Mouse (Mus musculus) hindbrain, embryonic 11.5 days (tissue): ENCODE results near the gene Saa1. TPM values are rescaled to one million over a fixed set of nuclear protein-coding genes. Genes with fewer than 3 reads are reported as not detected.
"Not testable (repeated sequence)": the region's sequence is repeated elsewhere in the genome, so short reads cannot be mapped to it uniquely, and the experiment has no call there.

Experiments used
- ATAC-seq: fragments of 200-750 bp; cut with Nextera tagmentation; 2 replicates; pipeline ENCODE4 v1.8.0; 2017; ENCODE audit warnings: mild to moderate bottlenecking, moderate TSS enrichment, moderate library complexity; ENCODE audit not compliant: low FRiP score
- DNase-seq: peaks from one replicate; pipeline ENCODE4 v3.0.0-alpha.2; 2015; ENCODE audit warnings: low spot score
- H3K27ac ChIP-seq: fragments of 300-500 bp; sonication (generic); 2 replicates; pipeline ENCODE4 v1.5.1; 2014; ENCODE audit warnings: mild to moderate bottlenecking, low read depth, low read length
- H3K27me3 ChIP-seq: fragments of 300-500 bp; sonication (generic); 2 replicates; pipeline ENCODE4 v1.6.1; 2014; ENCODE audit warnings: mild to moderate bottlenecking, low read length, moderate library complexity, mixed read lengths; ENCODE audit not compliant: control insufficient read depth, insufficient read depth
- H3K36me3 ChIP-seq: fragments of 300-500 bp; sonication (generic); 2 replicates; pipeline ENCODE4 v1.6.1; 2014; ENCODE audit warnings: mild to moderate bottlenecking, low read length, moderate library complexity, mixed read lengths; ENCODE audit not compliant: control insufficient read depth, insufficient read depth
- H3K4me1 ChIP-seq: fragments of 300-500 bp; sonication (generic); replicated peaks from 2 replicates; pipeline ENCODE4 v1.6.1; 2014; ENCODE audit warnings: low read length, mixed read lengths; ENCODE audit not compliant: control insufficient read depth, insufficient read depth
- H3K4me2 ChIP-seq: fragments of 300-500 bp; sonication (generic); replicated peaks from 2 replicates; pipeline ENCODE4 v1.6.1; 2014; ENCODE audit warnings: mild to moderate bottlenecking, low read depth, low read length
- H3K4me3 ChIP-seq: fragments of 300-500 bp; sonication (generic); 2 replicates; pipeline ENCODE4 v1.5.1; 2014; ENCODE audit warnings: low read depth, low read length
- H3K9ac ChIP-seq: fragments of 300-500 bp; sonication (generic); 2 replicates; pipeline ENCODE4 v1.6.1; 2014; ENCODE audit warnings: low read depth, low read length
- H3K9me3 ChIP-seq: fragments of 300-500 bp; sonication (generic); 2 replicates; pipeline ENCODE4 v1.6.1; 2016; ENCODE audit warnings: low read length; ENCODE audit not compliant: control insufficient read depth
- WGBS: fragments of 180-500 bp; shearing (Covaris S2); extraction: QIAGEN DNeasy Blood & Tissue Kit; methylation state at CpG from one replicate; pipeline ENCODE4 v1.1.7; 2014; 5-methylcytosine and 5-hydroxymethylcytosine counted together
- polyA plus RNA-seq: library from polyadenylated mRNA; unstranded; fragments of >200 nt; fragmentation: Nextera tagmentation; extraction: Ambion mirVana; gene quantifications from 2 replicates; pipeline ENCODE4 v1.2.1, GENCODE M21; 2014

Saa1 gene
- polyA plus RNA-seq, 1 experiment from 2014 or later = not detected

DNA sequence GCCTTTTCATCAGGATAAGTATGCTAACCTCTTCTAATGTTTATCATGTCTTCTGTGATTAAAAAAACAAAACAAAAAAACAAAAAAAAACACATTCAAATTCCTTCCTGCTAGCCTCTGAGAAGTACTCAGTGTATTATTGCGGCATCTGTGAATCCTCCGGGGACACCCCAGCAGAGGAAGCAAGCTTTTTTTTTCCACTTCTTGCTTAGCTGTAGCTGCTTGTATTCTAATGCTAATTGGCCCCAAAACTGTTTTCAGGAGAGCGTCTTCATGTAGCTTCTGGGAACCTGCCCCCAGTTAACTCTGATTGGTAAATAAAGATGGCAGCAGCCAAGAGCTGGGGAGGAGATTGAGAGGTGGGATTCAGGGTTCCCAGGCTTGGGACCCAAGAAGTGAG, 5.7 kb upstream of the Saa1 start:
- no peak overlapping the region for H3K9ac ChIP-seq
- no peak for ATAC-seq
- H3K4me2 ChIP-seq = no peak overlapping the region
- no peaks in the 10 kb centered on the region for H3K4me1 ChIP-seq
- no peaks in the 10 kb centered on the region for H3K27me3 ChIP-seq
- WGBS = 45% methylated on average over 3 of the region's 3 CpGs
- no peak overlapping the region for H3K27ac ChIP-seq
- no peaks in the 10 kb centered on the region for H3K36me3 ChIP-seq
- H3K4me3 ChIP-seq = no peak overlapping the region
- DNase-seq = no peak
- no peaks in the 10 kb centered on the region for H3K9me3 ChIP-seq

DNA sequence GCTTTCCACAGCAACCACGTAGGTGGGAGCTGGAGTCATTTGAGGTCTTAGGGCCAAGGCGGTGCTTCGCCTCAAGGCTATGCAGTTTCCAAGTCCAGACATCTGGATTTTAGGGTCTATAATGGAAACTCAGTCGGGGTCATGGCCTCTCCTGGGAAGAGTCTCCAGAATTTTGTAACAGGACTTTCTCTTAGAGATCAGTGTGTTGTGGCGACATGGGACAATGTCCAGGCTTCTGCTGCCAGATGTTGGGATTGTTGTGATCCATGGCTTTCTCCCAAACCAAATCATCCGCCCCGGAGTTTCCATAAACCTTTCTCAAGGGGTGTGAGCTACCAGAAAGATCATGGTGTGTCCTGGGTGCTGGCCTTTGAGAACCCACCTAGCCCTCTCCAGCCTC, 3.6 kb upstream of the Saa1 start:
- 91% methylated on average over 7 of the region's 7 CpGs for WGBS
- Histone ChIP-seq H3K4me1 (no peaks in the 10 kb centered on the region), H3K4me2 (no peak overlapping the region), H3K9me3 (no peaks in the 10 kb centered on the region), H3K27ac (no peak overlapping the region), H3K27me3 (no peaks in the 10 kb centered on the region), H3K36me3 (no peaks in the 10 kb centered on the region), H3K9ac (no peak overlapping the region), H3K4me3 (no peak overlapping the region)
- ATAC-seq (no peak), DNase-seq (no peak)

DNA sequence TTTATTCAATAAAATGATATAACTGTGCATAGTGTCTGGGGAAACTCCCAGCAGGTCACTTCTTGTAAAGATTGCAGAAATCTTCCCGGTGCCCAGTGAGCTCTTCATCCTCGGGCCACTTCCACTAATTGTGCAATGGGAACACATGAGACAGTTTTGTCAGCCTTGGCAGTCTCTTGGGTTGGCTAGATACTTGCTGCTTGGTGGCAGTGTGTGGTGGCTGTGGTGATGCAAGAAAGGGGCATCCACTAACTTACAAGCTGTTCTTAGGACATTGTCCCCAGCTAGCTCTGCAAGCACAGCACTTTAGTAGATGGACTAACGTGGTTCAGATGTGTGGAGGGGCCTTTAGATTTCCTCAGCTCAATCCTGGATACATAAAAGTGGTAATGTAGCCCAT, 3.0 kb upstream of the Saa1 start:
- H3K4me1 ChIP-seq = no peaks in the 10 kb centered on the region
- no peak overlapping the region for H3K27ac ChIP-seq
- ATAC-seq (no peak), DNase-seq (no peak)
- no peak overlapping the region for H3K9ac ChIP-seq
- no peak overlapping the region for H3K4me3 ChIP-seq
- no peaks in the 10 kb centered on the region for H3K27me3 ChIP-seq
- no peaks in the 10 kb centered on the region for H3K9me3 ChIP-seq
- H3K4me2 ChIP-seq = no peak overlapping the region
- H3K36me3 ChIP-seq = no peaks in the 10 kb centered on the region
- WGBS = 85% methylated on average over 3 of the region's 3 CpGs

DNA sequence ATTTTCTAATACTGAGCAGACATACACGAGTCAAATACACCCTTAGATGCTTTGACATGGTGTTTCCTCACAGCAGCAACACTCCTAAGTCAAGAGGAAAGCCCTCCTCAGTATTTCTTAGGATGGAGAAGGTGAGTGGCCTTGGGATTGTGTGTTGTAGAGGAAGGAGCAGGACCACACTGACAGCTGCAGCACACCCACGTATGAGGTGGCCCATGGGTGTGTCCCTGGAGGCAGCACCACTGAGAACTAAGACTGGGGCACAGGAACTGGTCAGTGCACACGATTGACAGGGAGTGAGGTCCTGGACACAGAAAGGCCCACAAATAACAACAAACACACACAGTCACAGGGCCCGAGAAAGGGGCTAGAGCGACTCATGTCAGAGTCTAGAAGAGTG, 2.7 kb downstream of the Saa1 start:
- not testable (repeated sequence) for H3K36me3 ChIP-seq, H3K4me3 ChIP-seq, H3K27ac ChIP-seq, ATAC-seq, H3K4me1 ChIP-seq, H3K4me2 ChIP-seq, DNase-seq, H3K27me3 ChIP-seq, H3K9ac ChIP-seq, H3K9me3 ChIP-seq
- WGBS = 78% methylated on average over 5 of the region's 5 CpGs

DNA sequence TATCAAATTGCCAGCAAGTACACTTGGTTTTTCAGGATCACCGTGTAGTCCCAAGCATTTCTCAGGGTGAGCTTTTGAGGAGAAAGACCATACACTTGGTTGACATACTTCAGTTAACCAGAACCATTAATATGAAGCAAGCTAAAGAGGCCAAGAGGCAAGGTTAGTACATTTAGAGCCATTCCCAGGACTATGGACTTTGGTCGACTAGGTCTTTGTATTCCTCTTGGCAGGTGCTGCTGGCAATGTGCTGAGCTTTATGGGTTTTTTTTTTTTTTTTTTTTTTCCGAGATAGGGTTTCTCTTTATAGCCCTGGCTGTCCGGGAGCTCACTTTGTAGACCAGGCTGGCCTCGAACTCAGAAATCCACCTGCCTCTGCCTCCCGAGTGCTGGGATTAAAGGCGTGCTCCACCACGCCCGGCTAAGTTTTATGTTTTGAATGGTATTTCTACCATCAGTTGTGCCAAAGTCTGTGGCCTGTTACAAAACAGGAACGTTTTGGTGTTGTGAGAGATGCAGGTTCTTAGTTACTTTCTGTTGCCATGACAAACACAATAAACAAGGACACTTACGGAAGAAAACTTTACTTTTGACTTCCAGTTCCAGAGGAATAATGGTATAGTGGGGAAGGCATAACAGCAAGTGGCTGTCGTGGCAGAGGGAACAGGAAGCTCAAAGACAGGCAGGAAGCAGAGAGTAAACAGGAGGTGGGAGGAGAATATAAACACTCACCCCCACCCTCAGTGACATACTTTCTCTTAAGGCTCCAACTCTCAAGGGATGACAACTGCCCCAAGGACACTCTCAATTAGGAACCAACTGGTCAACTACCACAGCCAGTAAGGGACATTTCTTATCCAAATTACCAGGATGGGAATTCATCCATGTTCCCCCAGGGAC, 4.0 kb downstream of the Saa1 start:
- Histone ChIP-seq H3K27me3 (no peaks in the 10 kb centered on the region), H3K27ac (no peak overlapping the region), H3K4me2 (no peak overlapping the region), H3K4me3 (no peak overlapping the region), H3K9me3 (no peaks in the 10 kb centered on the region), H3K4me1 (no peaks in the 10 kb centered on the region), H3K36me3 (no peaks in the 10 kb centered on the region), H3K9ac (no peak overlapping the region)
- WGBS = 86% methylated on average over 12 of the region's 12 CpGs
- no peak for ATAC-seq
- DNase-seq = no peak

DNA sequence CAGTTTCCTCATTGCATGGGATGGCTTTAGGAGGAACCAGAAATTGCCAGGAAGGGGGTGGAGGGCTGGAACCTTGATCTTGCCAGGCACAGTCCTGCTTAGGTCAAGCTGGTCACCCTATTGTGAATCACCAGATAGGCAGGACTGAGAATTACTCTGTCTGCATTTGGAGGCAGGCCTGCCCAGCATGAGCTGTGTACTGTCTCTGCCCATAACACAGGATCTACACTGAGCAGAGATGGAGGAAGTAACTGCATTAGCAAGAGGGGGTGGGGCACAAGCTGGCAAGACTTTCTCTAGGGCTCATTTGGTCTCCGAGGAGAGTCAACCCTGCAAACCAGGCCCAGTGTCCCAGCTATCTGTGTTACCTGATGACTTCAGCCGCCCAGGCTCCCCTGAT, 7.8 kb downstream of the Saa1 start:
- Histone ChIP-seq H3K9me3 (no peaks in the 10 kb centered on the region), H3K4me3 (no peak overlapping the region), H3K27me3 (no peaks in the 10 kb centered on the region), H3K27ac (no peak overlapping the region), H3K9ac (no peak overlapping the region), H3K36me3 (no peaks in the 10 kb centered on the region), H3K4me2 (no peak overlapping the region), H3K4me1 (no peaks in the 10 kb centered on the region)
- DNase-seq = no peak
- 82% methylated on average over 2 of the region's 2 CpGs for WGBS
- ATAC-seq = no peak

DNA sequence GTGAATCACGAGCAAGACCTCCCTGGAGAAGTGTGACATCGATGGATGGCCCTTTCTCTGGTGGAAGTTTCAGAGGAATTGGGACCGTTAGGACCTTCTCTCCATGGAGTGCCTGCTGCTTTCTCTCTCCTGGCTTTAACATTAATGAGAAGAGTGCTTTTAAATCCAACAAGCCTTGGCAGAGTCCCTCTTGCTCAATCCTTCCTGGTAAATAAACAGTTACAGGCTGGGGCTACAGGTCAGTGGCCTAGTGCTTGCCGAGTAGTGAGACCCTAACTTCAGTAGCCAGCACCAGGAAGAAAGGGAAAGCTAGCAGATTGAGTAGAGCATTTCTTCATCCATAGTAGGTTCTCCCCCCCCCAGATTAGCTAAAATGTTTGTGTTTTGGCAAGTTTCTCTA, 10.3 kb downstream of the Saa1 start, which contains the start of gene Saa4:
Saa4 (minus strand) TSS at position 146 of the 400 bp plus-strand sequence.
- Histone ChIP-seq H3K4me3 (no peak within 1 kb of the TSS), H3K27me3 (no peaks in the 10 kb centered on the region), H3K27ac (no peak within 1 kb of the TSS), H3K4me1 (no peaks in the 10 kb centered on the region), H3K4me2 (no peak within 1 kb of the TSS), H3K9ac (no peak within 1 kb of the TSS), H3K9me3 (no peaks in the 10 kb centered on the region), H3K36me3 (no peaks in the 10 kb centered on the region)
- ATAC-seq (no peak), DNase-seq (no peak)
- WGBS = 78% methylated on average over 4 of the region's 4 CpGs

DNA sequence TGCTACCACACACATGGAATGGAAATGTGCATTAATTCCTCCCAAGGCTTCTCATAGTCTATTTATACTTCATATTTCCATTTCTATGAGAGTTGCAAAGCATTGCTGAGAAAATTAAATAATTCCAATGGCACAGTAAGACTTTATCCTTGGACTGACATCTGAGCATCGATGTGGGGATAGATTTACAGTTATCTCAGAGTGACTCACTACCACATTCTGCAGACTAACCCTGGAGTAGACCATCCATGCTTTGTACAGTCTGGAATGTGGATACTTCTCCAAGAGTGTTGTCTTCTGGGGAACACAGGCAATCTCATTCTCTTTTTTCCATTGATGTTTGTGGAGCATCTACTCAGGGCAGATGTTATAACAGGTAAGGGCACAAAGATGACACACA, 15.2 kb downstream of the Saa1 start:
- no peaks in the 10 kb centered on the region for H3K9me3 ChIP-seq
- 96% methylated on average over 1 of the region's 1 CpGs for WGBS
- no peaks in the 10 kb centered on the region for H3K36me3 ChIP-seq

DNA sequence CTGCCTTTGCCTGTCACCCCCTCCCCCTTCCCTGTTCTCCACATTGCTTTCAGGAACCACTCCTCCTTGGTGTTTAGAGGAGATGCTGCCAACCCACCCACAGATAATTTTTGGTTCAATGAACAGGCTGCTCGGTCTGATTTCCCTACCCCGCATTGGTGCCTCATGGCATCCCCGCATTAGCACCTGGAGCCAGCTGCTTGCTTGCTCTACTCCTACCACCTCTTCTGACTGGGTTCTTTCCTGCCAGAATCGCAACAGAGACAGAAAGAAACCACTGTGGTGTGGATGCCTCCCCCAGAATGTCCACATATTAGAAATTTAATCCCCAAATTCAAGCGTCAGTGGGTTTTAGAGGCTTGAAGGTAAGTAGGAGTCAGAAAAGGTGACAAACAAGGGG, 18.4 kb downstream of the Saa1 start:
- Histone ChIP-seq H3K27me3 (no peaks in the 10 kb centered on the region), H3K9me3 (no peaks in the 10 kb centered on the region), H3K36me3 (no peaks in the 10 kb centered on the region), H3K9ac (no peak overlapping the region), H3K4me2 (no peak overlapping the region), H3K27ac (no peak overlapping the region), H3K4me1 (no peaks in the 10 kb centered on the region), H3K4me3 (no peak overlapping the region)
- WGBS = 84% methylated on average over 5 of the region's 5 CpGs
- DNase-seq (no peak), ATAC-seq (no peak)

More for the DNA sequence above, 15.2 kb downstream of the Saa1 start:
- Histone ChIP-seq H3K4me2 (no peak overlapping the region), H3K4me3 (no peak overlapping the region), H3K27me3 (no peaks in the 10 kb centered on the region), H3K4me1 (no peaks in the 10 kb centered on the region), H3K27ac (no peak overlapping the region), H3K9ac (no peak overlapping the region)
- ATAC-seq = no peak
- no peak for DNase-seq
